Mouse (Mus musculus) myocyte (in vitro differentiated cells): ENCODE measurements around the gene Gipc2. TPM values are rescaled to one million over a fixed set of nuclear protein-coding genes. Genes with fewer than 3 reads are reported as not detected.

Experiments
- H3K27me3 ChIP-seq: one replicate; pipeline ENCODE4 v1.6.1; 2011; ENCODE audit not compliant: control insufficient read depth, insufficient read depth, insufficient read length
- H3K36me3 ChIP-seq: one replicate; pipeline ENCODE4 v1.6.1; 2011; ENCODE audit not compliant: control insufficient read depth, insufficient read depth
- H3K4me2 ChIP-seq: one replicate; pipeline ENCODE4 v1.6.1; 2011; ENCODE audit warnings: low read depth, control low read depth
- H3K4me3 ChIP-seq: one replicate; pipeline ENCODE4 v1.5.1; 2011; ENCODE audit warnings: mild to moderate bottlenecking, control low read depth, moderate library complexity
- H3K79me2 ChIP-seq: one replicate; pipeline ENCODE4 v1.6.1; 2011; ENCODE audit not compliant: control insufficient read depth, insufficient read depth
- H3ac ChIP-seq: one replicate; pipeline ENCODE4 v1.6.1; 2011; ENCODE audit not compliant: control insufficient read depth, insufficient read length
- CEBPB ChIP-seq: IDR thresholded peaks from 2 replicates; pipeline ENCODE4 v1.6.1; 2011; ENCODE audit warnings: mild to moderate bottlenecking, moderate library complexity; ENCODE audit not compliant: poor library complexity, insufficient read depth, severe bottlenecking
- E2F4 ChIP-seq: IDR thresholded peaks from one replicate; pipeline ENCODE4 v1.6.1; 2011; ENCODE audit warnings: mild to moderate bottlenecking, control low read depth, moderate library complexity; ENCODE audit not compliant: insufficient read depth
- MAX ChIP-seq: IDR thresholded peaks from one replicate; pipeline ENCODE4 v1.6.1; 2011; ENCODE audit warnings: low read depth, mild to moderate bottlenecking, control low read depth
- MYOD1 ChIP-seq, 3 experiments: IDR thresholded peaks; one replicate each; pipeline ENCODE4 v1.6.1; 2011; ENCODE audit warnings: control low read depth in 2 of 3, low read depth in 2 of 3, mild to moderate bottlenecking in 2 of 3, moderate library complexity in 1 of 3; ENCODE audit not compliant: insufficient read length in 2 of 3, control insufficient read depth in 1 of 3
- MYOG ChIP-seq, 3 experiments: IDR thresholded peaks; one replicate each; pipeline ENCODE4 v1.6.1; 2011; ENCODE audit warnings: control low read depth in 2 of 3, low read depth in 2 of 3, mild to moderate bottlenecking in 2 of 3; ENCODE audit not compliant: insufficient read length in 2 of 3, control insufficient read depth in 1 of 3, insufficient read depth in 1 of 3
- POLR2A ChIP-seq: IDR thresholded peaks from one replicate; pipeline ENCODE4 v1.6.1; 2011; ENCODE audit warnings: low read depth, mild to moderate bottlenecking, control low read depth, moderate library complexity; ENCODE audit not compliant: insufficient read length
- POLR2AphosphoS2 ChIP-seq: IDR thresholded peaks from one replicate; pipeline ENCODE4 v1.6.1; 2011; ENCODE audit warnings: low read depth, control low read depth; ENCODE audit not compliant: insufficient read length
- REST ChIP-seq: IDR thresholded peaks from one replicate; pipeline ENCODE4 v1.6.1; 2011; ENCODE audit warnings: mild to moderate bottlenecking, control low read depth, moderate library complexity; ENCODE audit not compliant: insufficient read depth, insufficient read length
- SRF ChIP-seq: IDR thresholded peaks from one replicate; pipeline ENCODE4 v1.6.1; 2011; ENCODE audit warnings: low read depth; ENCODE audit not compliant: control insufficient read depth, insufficient read length
- TCF12 ChIP-seq: IDR thresholded peaks from one replicate; pipeline ENCODE4 v1.6.1; 2011; ENCODE audit warnings: mild to moderate bottlenecking, control low read depth; ENCODE audit not compliant: poor library complexity, insufficient read depth, severe bottlenecking
- TCF3 ChIP-seq: IDR thresholded peaks from one replicate; pipeline ENCODE4 v1.6.1; 2011; ENCODE audit warnings: low read depth, control low read depth; ENCODE audit not compliant: insufficient read length
- USF1 ChIP-seq: IDR thresholded peaks from one replicate; pipeline ENCODE4 v1.6.1; 2011; ENCODE audit warnings: low read depth, mild to moderate bottlenecking, control low read depth, moderate library complexity
- polyA plus RNA-seq: library from polyadenylated mRNA; unstranded; fragments of >200 nt; fragmentation: generic; extraction: Trizol; gene quantifications from one replicate; pipeline ENCODE4 v1.2.1, GENCODE M21; 2012; ENCODE audit warnings: missing spikeins

Gene Gipc2
- polyA plus RNA-seq, 1 experiment = 0.16 TPM

DNA sequence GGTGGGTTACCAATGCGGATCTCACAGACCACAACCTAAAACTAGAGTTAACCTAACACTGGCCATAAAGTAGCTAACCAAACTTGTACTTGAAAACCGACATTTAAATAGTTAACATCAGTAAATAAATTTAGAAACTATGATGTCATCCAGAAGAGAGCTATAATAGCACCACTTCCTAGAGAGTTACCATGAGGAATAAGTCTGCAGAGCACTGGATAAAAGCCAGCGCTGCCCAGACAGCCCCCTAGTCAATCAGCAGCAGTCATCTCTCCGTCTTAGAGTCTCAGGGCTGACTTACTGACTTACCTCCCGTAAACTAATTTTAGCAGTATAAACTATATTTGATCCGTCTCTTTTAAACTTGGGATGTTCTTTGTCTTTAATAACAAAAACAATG lies 20.1 kb upstream of the Gipc2 start:
- Histone ChIP-seq H3K79me2 (peaks cover 62% of the 10 kb centered on the region), H3ac (no peak overlapping the region), H3K36me3 (peaks cover 38% of the 10 kb centered on the region), H3K4me3 (no peak overlapping the region), H3K27me3 (no peaks in the 10 kb centered on the region), H3K4me2 (no peak overlapping the region)
- TF ChIP-seq SRF (no peak), TCF3 (no peak), POLR2A (no peak), E2F4 (no peak), REST (no peak), CEBPB (no peak)

- Histone ChIP-seq H3K36me3 (peaks cover 38% of the 10 kb centered on the region), H3K4me3 (no peak overlapping the region), H3K27me3 (no peaks in the 10 kb centered on the region), H3ac (no peak overlapping the region), H3K79me2 (peaks cover 36% of the 10 kb centered on the region), H3K4me2 (no peak overlapping the region)
- TF ChIP-seq MAX (no peak), TCF3 (no peak), E2F4 (no peak), MYOD1 (IDR thresholded peaks at IDR 0.05; ENCODE audit: control insufficient read depth in 1 of 3, insufficient read length in 2 of 3, low read depth in 2 of 3) (no peak), USF1 (no peak), MYOG (IDR thresholded peaks at IDR 0.05; ENCODE audit: control insufficient read depth in 1 of 3, insufficient read depth in 1 of 3, insufficient read length in 2 of 3, low read depth in 2 of 3) (no peak), SRF (no peak), TCF12 (no peak), POLR2A (no peak), CEBPB (no peak), POLR2AphosphoS2 (no peak), REST (no peak)
Measured at GRCm38 (mm10) chr3:152183522-152183921, 17.5 kb upstream of the Gipc2 start.

DNA sequence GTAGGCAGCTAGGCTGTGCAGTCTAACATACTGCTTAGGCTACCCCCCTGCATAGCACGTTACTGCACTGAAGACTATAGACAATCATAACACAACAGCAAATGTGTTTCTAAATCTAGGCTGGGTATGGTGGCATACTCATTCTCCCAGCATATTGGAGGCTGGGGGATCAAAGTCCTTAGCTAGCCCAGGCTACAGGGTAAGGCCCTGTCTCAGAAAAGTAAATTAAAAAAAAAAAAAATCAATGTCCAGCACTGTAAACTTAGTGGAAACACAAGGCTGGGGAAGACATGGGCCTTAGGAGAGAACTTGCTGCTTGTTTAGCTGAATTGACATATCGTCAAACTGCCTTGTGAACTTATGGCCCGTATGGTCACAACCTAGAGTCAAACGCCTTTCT lies 14.6 kb upstream of the Gipc2 start:
- Histone ChIP-seq H3K79me2 (peaks cover 10% of the 10 kb centered on the region), H3K4me3 (no peak overlapping the region), H3K27me3 (no peaks in the 10 kb centered on the region), H3ac (no peak overlapping the region), H3K36me3 (peaks cover 25% of the 10 kb centered on the region), H3K4me2 (no peak overlapping the region)
- TF ChIP-seq TCF3 = no peak
- no peak for TF ChIP-seq USF1
- TF ChIP-seq E2F4 = no peak
- no peak for TF ChIP-seq SRF
- no peak for TF ChIP-seq TCF12
- no peak for TF ChIP-seq POLR2A
- no peak for TF ChIP-seq MYOD1 (IDR thresholded peaks at IDR 0.05; ENCODE audit: control insufficient read depth in 1 of 3, insufficient read length in 2 of 3, low read depth in 2 of 3)
- TF ChIP-seq CEBPB = no peak
- no peak for TF ChIP-seq MAX
- TF ChIP-seq REST = no peak
- TF ChIP-seq POLR2AphosphoS2 = no peak
- TF ChIP-seq MYOG (IDR thresholded peaks at IDR 0.05; ENCODE audit: control insufficient read depth in 1 of 3, insufficient read depth in 1 of 3, insufficient read length in 2 of 3, low read depth in 2 of 3) = no peak

- H3ac ChIP-seq = no peak overlapping the region
- no peak overlapping the region for H3K4me2 ChIP-seq
- H3K79me2 ChIP-seq = peaks cover 6% of the 10 kb centered on the region
- H3K36me3 ChIP-seq = peaks cover 12% of the 10 kb centered on the region
- TF ChIP-seq POLR2AphosphoS2 (no peak), SRF (no peak), CEBPB (no peak), REST (no peak), POLR2A (no peak), E2F4 (no peak), USF1 (no peak)
- no peak overlapping the region for H3K4me3 ChIP-seq
- H3K27me3 ChIP-seq = no peaks in the 10 kb centered on the region
Measured at GRCm38 (mm10) chr3:152179285-152179684, 13.3 kb upstream of the Gipc2 start.

DNA sequence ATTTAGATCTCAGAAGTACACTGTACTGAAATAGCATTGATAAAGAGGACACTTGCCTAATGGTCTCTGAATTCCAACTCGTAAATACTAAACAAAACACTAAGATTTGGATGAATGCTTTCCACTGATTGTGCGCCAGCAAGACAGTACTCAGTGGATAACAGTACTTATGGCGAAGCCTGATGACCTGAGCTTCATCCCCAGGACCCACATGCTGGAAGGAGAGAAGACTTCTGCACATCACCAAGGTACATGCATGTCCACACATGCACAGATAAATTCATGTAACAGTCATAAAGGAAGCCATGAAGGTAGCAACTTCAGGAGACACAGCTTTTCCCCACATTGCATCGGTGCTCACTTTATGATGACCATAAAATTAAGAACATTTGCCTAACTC lies 12.8 kb upstream of the Gipc2 start:
- TF ChIP-seq POLR2AphosphoS2 (no peak), SRF (no peak), MAX (no peak), REST (no peak), MYOD1 (IDR thresholded peaks at IDR 0.05; ENCODE audit: control insufficient read depth in 1 of 3, insufficient read length in 2 of 3, low read depth in 2 of 3) (no peak), USF1 (no peak), TCF3 (no peak), E2F4 (no peak), TCF12 (no peak)
- Histone ChIP-seq H3K4me3 (no peak overlapping the region), H3K36me3 (peaks cover 8% of the 10 kb centered on the region), H3K27me3 (no peaks in the 10 kb centered on the region), H3ac (no peak overlapping the region), H3K79me2 (peaks cover 6% of the 10 kb centered on the region), H3K4me2 (no peak overlapping the region)
